Mouse (Mus musculus): ENCODE results near the gene Hap1.
A peak's percentile ranks its signal among the peaks of the same experiment; 100 is the strongest.
"Not testable (repeated sequence)": the region's sequence is repeated elsewhere in the genome, so short reads cannot be mapped to it uniquely, and the experiment has no call there.

Gene Hap1

GRCm38 (mm10) chr11:100318529-100319451, 37.1 kb downstream of the Hap1 start:
- DNase-seq (ENCODE audit: low spot score in 2 of 2): peak in 1 of 2 experiments; percentile 16

- DNase-seq (ENCODE audit: low spot score in 2 of 2): no peak
Observed at GRCm38 (mm10) chr11:100317826-100318380, 38.0 kb downstream of the Hap1 start.

DNA sequence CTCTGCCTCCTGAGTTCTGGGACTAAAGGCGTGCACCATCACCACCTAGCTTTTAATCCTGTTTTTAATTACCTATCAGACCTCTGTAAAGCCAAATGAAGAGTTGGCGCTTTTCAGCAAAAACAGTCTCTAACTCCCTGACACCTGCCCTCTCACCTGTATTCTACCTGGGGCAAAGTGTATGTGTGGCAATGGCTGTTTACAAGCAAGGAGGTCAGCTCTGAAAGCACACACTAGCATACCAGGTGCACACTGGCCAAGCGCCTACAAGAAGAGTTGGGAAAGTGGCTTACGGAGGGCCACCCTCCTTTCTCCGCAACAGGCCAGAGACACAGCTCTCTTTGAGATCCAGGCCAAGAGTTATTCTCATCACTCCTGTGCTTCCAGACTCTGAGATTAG, 40.5 kb downstream of the Hap1 start:
- no peak for DNase-seq (ENCODE audit: low spot score in 2 of 2)

DNA sequence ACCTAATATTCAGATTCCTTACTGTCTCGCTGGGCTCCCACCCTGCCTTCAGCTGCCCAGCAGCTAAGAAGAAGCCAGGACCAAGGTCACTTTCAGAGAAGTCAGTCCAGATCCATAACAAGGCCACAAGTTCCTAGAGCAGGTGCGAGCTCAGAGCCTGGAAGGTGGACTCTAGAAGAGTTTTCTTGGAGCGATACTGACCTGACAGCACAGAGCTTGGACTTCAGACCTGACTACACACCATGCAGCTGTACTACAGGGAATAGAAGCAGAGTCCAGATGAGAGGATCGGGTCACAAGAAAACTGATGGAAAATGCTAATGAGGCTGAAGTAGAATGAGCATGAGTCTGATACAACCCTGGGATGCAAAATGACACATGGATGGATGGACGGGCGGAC, 42.5 kb downstream of the Hap1 start:
- DNase-seq (ENCODE audit: low spot score in 2 of 2): no peak

- DNase-seq (ENCODE audit: low spot score in 2 of 2): no peak
Observed at GRCm38 (mm10) chr11:100312096-100312679, 43.7 kb downstream of the Hap1 start.

DNA sequence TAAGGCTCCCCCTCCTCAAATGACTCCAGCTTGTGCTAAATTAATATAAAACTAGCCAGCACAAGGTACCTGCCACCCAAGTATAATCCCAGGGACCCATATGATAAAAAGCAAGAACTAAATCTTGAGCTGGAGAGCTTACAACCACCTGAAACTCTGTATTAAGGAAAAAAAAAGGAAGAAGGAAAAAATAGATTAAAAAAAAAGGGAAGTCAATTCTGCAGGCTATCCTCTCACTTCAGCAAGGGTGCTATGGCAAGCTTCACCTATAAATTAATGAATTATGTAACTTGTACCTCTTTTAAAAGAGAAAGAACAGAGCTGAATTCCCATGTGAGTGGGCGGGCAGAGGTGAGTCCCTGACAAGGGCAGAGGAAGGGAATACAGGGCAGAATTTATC, 44.3 kb downstream of the Hap1 start:
- DNase-seq (ENCODE audit: low spot score in 2 of 2): no peak

DNA sequence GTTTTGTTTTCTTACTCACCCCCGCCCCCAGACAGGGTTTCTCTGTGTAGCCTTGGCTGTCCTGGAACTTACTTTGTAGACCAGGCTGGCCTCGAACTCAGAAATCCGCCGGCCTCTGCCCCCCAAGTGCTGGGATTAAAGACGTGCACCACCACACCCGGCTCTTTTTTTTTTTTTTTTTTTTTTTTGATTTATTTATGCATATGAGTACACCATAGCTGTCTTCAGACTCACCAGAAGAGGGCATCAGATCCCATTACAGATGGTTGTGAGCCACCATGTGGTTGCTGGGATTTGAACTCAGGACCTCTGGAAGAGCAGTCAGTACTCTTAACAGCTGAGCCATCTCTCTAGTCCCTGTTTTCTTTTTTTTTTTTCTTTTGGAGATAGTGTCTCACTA, 47.3 kb downstream of the Hap1 start:
- not testable (repeated sequence) for DNase-seq (ENCODE audit: low spot score in 2 of 2)

GRCm38 (mm10) chr11:100307900-100308299, 48.0 kb downstream of the Hap1 start:
- no peak for DNase-seq (ENCODE audit: low spot score in 2 of 2)

DNA sequence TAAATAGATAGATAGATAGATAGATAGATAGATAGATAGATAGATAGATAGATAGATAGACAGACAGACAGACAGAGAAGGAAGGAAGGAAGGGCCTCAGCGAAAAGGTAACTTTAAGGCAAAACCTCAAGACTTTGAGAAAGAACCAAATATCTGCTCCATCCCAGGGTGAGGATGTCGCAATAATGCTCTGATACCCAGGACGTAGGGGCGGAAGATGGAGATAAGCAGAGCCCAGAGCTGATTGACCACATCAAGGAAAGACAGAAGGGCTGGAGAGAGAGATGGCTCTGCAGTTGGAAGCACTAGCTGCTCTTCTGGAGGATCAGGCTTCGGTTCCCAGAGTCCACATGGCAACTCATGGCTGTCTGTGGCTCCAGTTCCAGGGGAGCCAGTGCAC, 54.6 kb downstream of the Hap1 start:
- no peak for DNase-seq (ENCODE audit: low spot score in 2 of 2)

DNA sequence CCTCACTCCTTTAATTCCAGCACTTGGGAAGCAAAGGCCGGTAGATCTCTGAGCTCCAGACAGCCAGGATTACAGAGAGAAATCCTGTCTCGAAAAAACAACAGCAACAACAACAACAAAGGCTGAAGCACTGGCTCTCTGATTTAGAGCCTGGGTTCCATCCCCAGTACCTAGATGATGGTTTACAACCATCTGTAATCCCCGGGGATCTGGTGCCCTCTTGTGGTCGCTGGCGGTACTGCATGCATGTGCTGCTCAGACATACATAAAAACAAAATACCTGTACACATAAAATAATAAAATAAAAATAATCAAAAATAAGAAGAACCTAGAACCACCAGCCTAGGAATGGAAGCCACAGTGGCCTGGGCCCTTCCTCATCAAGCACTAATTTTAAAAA, 55.6 kb downstream of the Hap1 start:
- peak; percentile 40 to 72 for DNase-seq (ENCODE audit: low spot score in 2 of 2)

- peak; percentile 60 to 85 for DNase-seq (ENCODE audit: low spot score in 2 of 2)
Observed at GRCm38 (mm10) chr11:100298274-100299036, 57.5 kb downstream of the Hap1 start.

GRCm38 (mm10) chr11:100297801-100298200, 58.1 kb downstream of the Hap1 start:
- peak in 1 of 2 experiments; percentile 35 for DNase-seq (ENCODE audit: low spot score in 2 of 2)

Measured in thymus, postnatal 10 days (tissue).